Mouse (Mus musculus) brain, embryonic 14.5 days (tissue): ENCODE results near the gene Alg9.

Source experiments
- CTCF ChIP-seq: fragments of 200-500 bp; IDR thresholded peaks from 2 replicates; pipeline ENCODE4 v1.5.1; 2012; ENCODE audit warnings: inconsistent platforms, mild to moderate bottlenecking, moderate library complexity, borderline replicate concordance; ENCODE audit not compliant: insufficient read depth, insufficient read length; ENCODE audit errors: extremely low read depth
- POLR2A ChIP-seq: fragments of 200-500 bp; IDR thresholded peaks from 2 replicates; pipeline ENCODE4 v1.6.1; 2012; ENCODE audit warnings: mild to moderate bottlenecking, inconsistent platforms, borderline replicate concordance; ENCODE audit not compliant: poor library complexity, insufficient read depth, insufficient read length, severe bottlenecking; ENCODE audit errors: extremely low read depth

DNA sequence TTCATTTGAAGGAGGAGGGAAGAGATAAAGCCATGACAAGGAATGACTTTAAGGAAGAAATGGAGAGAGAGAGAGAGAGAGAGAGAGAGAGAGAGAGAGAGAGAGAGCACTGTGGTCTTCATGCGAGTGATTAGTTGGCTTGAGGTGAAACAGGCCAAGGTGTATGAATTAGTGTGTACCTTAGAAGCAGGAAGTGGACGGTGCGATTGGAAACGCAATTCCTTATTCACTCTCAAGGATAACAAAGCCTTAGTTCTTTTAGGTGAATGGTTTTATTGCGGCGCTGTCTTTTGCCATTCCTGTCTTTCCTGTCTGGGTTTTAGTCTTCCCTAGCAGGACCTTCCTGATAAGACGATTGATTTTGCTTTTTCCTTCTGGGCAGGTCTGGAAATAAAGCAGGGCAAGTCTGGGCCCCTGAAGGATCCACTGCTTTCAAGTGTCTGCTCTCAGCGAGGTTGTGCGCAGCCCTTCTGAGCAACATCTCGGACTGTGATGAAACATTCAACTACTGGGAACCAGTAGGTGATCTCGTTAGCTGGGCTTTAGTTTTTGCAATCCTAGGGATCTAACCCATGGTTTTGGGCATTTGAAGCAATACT is 1.4 kb downstream of the Alg9 start:
- TF ChIP-seq CTCF (no peak), POLR2A (no peak)
